Mouse (Mus musculus): Measurements from ENCODE around the gene Vinac1. TPM values are rescaled to one million over a fixed set of nuclear protein-coding genes. Genes with fewer than 3 reads are reported as not detected.
"Not testable (repeated sequence)": the region's sequence is repeated elsewhere in the genome, so short reads cannot be mapped to it uniquely, and the experiment has no call there.

The Vinac1 gene
- total RNA-seq, 2 experiments from 2014 or later: 0.14 to 0.27 TPM

DNA sequence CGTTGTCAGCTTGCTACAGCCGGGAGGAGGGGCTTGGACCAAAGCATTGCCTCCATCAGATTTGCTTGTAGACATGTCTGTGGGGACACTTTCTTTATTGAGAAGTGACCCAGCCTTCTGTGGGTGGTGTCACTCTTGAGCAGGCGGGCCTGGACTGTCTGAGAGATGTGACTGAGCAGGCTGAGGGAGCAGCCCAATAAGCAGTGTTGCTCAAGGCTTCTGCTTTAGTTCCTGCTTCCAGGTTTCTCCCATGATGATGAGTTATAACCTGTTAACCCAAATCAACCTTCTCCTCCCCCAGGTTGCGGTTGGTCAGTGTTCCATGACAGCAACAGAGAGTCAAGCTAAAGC is 1.2 kb downstream of the Vinac1 start:
- DNase-seq (ENCODE audit: low spot score in 2 of 2): no peak

DNA sequence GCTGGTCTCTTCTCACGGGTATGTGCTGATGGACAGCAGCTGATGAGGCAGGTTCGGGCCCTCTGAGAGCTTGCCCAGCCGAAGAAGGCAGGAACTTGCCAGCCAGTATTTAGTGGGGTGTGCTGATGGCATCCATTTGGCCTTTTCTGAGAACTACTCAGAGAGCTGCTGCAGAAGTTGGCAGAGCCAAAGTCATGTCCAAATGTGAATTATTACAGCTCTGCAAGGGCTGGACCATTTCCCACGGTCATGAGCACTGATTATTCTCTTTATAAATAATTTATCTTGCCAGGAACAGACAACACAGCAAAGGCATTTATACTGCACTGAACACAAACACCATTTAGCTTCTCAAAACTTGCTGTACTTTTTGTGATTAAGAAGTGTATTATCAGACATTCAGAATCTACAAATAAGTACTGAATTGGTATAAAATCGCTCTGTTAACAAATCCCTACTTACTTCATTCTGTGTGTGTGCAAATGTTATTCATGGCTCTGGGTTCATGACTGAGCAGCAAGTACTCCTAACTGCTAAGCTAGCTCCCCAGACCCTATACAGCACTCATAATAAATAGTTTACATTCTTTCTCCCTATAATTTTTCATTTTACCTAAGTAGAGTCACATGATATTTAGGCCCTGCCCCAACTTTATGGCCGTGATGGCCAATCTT is 1.7 kb downstream of the Vinac1 start:
- intact Hi-C loops (cut with DNase I): no loop called here
- no peak for DNase-seq (ENCODE audit: low spot score in 2 of 2)

More for the DNA sequence above, 1.2 kb downstream of the Vinac1 start:
- intact Hi-C loops (cut with DNase I): no loop called here

DNA sequence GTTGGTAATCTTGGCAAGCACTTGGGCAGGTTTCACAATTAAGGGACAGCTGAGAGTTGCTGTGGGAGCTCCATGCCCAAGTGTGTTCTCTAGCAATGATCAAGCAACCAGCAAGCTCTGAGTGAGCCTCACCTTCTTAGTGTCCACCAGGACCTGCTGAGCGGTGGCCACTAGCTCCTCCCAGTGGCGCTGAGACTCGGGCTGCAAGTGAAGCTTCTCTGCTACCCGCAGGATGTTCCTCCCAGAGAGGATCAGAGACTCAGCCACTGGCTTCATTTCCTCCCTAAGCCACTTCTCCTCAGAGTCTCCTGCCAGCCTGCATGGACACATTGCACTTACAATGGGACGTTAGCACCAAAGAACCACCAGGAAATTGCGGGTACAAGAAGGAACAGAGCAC is 7.4 kb downstream of the Vinac1 start:
- intact Hi-C loops (cut with DNase I): no loop called here
- DNase-seq (ENCODE audit: low spot score in 2 of 2): no peak

DNA sequence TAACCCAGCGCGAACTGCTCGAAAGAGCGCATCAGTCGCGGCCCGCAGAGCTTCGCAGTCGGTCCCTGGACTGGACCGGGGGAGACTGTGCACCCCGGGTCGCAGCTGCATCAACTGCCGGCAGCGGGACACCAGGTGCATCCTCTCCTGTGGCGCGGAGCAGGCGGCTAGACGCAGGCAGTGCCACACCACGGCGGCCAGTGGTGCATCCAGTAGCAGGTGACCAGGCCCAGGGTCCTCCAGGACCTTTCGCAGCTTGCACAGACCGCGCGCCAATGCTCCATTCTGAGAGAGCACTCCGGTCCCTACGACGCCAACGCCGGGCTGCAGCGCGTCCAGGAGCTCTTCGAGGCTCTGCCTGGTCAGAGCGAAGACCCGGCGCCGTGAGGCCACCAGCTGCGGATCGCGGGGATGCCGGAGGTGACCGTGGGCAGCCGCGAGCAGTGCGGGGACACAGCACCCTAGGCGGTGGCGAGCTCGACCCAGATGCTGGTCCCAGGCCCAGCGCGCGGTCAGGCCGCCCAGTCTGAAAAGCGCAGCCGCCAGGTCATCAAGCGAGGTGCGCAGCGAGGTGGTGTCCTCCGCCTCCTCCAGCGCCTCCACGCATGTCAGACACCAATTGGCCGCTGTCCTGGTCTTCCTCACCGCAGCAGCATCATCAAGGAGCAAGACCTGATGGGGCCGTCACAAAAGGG is 8.9 kb downstream of the Vinac1 start:
- peak in 1 of 2 experiments; percentile 13 for DNase-seq (ENCODE audit: low spot score in 2 of 2)
- intact Hi-C loops (cut with DNase I): no loop called here

DNA sequence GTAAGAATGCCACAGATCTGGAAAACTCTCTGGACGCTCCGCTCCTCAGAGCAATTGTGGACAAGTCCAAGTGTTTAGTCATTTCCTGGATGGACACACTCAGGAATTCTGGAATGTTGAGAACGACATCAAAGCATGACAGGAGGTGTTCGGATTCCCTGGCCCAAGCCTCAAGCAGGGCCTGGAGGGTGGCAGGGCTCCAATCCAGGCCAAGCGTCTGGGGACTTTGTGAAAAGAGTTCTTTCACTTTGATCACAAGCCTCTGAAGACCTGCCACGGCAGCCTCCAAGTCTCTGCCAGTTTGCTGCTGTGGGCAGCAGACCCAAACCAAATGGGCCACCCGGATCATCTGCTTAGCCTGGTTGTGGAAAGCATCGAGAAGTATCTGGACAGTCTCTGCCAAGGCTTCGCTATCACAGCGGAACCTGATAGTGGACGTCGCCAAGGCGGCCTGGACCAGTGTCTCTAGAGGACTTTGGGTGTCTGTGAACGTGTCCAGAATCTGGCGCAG is 9.5 kb downstream of the Vinac1 start:
- intact Hi-C loops (cut with DNase I): no loop called here
- no peak for DNase-seq (ENCODE audit: low spot score in 2 of 2)

DNA sequence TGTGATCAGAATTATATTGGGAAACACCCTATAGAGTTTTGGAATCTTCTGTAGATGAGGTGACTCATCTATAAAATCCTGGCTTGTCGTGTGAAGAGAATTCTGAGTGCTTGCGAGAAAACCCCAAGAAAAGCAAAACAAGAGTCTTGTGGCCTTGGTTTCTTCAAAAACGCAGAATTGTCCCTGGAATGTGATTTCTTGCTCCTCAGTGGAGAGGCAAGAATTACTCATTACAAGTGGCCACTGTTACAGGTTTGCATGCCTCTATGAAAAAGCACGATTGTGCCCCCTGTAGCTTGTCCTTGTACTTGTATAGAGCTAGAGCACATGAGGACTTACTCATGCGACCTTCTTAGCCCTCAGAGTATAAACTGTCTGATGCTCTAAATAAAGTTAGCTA is 12.6 kb downstream of the Vinac1 start:
- intact Hi-C loops (cut with DNase I): no loop called here
- peak in 1 of 2 experiments; percentile 30 for DNase-seq (ENCODE audit: low spot score in 2 of 2)

DNA sequence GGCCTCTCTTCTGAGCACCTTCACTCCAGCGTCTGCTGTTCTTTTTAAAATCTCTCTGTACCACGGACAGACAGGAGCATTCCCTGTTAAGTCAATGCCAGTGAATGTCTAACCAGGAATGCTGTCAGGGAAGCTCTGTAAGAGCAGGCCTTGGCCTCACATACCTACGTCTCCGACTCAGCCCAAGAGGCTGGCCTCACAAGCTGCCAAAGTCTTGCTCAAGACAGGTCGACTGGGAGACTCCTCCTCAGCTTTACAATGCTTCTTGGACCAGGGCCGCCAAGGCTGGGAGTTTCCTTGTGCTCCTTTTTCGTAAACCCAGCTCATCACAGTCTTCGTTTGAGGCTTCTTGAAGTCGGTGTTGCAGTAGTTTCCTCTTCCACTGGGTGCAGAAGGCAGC is 23.2 kb downstream of the Vinac1 start:
- intact Hi-C loops (cut with DNase I): no loop called here
- no peak for DNase-seq (ENCODE audit: low spot score in 2 of 2)

DNA sequence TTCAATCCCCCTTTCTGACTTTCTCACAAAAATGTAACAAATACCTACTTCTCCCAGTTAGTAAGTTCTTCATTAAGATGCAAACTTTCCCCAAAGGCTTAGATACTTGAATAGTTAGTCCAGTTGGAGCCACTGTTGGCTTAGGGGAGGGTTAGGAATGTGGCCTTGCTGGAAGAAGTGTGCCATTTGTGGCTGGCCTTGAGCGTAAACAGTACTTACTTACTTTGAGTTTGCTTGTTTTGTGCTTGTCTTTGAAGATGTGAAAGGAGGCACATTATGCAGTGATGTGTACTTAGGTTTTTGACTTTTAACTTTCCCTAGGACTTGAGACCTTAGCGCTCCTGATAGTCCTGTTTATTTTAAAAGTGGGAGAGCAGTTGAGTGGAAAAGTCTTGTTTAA is 27.9 kb downstream of the Vinac1 start:
- DNase-seq (ENCODE audit: low spot score in 2 of 2): no peak
- intact Hi-C loops (cut with DNase I): no loop called here

DNA sequence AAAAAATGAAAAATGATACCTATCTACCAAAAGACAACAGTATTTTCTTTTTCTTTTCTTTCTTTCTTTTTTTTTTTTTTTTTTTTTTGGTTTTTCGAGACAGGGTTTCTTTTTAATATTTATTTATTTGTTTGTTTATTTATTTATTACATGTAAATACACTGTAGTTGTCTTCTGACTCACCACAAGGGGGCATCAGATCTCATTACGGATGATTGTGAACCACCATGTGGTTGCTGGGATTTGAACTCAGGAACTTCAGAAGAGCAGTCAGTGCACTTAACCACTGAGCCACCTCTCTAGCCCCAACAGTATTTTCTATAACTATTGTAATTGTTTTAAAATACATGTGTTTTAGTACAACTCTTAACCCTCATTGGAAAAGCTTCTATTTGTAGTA is 39.1 kb downstream of the Vinac1 start:
- intact Hi-C loops (cut with DNase I); DNase-seq (ENCODE audit: low spot score in 2 of 2): not testable (repeated sequence)

DNA sequence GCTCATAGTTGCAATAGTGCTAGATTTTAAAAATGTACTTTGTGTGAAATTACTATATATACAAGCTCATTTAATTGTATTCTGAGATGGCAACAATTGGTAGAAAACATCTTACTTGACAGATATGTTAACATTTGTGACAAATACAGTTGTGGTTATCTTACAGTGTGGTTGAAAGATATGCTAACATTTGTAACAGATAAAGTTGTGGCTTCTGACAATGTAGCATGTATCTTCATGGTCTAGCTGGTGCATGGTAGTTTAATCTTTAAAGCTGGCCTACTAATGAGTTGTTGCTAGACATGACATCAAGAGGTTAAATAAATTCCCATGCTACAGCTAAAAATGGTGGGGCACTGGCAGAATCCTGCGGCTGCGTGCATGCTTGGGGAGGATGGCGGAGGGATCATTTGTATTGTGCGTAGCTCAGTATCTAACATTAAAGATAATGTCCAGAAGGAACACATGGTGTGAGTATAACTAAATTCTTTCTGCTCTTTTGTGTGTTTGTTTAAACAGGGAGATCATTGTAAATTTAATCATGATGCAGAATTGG is 41.7 kb downstream of the Vinac1 start:
- DNase-seq (ENCODE audit: low spot score in 2 of 2): no peak
- intact Hi-C loops (cut with DNase I): no loop called here

DNA sequence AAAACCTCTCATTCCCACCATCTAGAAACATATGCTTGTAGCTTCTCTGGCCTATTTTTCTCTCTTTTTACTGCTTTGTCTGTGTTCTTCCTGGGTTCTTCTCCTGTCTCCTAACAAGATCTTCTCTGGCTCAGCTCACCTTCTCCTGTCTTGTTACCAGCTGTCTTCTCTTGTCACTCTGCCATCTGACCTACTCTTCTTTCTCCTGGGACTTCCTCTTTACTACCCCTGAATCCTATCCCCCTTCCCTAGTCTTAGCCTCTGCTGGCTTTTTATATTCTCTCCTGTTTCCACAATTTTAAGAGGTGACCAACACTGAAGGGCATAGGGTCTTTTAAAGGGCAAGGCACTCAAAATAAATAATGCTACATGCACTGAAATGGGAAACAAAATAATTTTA is 43.1 kb downstream of the Vinac1 start:
- intact Hi-C loops (cut with DNase I): no loop called here
- no peak for DNase-seq (ENCODE audit: low spot score in 2 of 2)

DNA sequence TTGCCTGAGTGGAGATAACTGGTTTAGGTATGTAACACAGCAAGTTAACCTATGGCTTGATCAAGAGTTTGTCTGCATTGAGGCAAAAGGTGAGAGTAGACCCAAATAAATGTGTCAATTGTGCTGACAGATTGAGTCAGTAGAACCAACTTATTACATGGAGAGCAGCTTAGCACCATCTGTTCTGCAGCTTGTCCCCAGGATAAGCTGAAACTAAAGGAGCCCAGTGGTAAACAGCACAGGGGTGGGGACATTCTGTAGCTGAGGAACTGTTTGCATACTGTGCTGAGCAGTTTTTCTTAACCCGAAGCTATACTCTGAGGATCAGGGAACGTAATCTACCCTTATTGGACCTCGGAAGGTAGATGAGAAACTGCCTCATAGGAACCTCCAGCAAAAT is 63.2 kb downstream of the Vinac1 start:
- DNase-seq (ENCODE audit: low spot score in 2 of 2): peak in 1 of 2 experiments; percentile 34
- intact Hi-C loops (cut with DNase I): no loop called here

DNA sequence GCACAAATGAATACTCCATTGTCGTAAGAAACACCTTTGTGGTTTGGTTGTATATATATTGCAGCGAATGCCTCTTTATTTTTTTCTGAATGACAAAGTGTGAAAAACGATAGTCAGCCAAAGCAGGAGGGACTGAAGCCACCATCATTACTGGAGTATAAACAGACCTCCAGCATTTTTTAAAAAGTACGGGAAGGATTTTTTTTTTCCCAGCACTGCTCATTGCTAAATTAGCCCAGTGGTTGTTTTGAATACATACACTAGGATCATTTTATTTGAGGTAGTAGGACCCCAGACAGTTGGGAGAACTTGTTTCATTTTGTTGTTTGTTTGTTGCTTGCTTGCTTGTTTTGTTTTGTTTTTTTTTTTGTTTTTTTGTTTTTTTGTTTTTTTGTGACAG is 72.4 kb downstream of the Vinac1 start:
- intact Hi-C loops (cut with DNase I): no loop called here
- DNase-seq (ENCODE audit: low spot score in 2 of 2): no peak

Other genes with a start within 250 kb of the Vinac1 start
- gene Tmem87b, start 230.1 kb downstream of the Vinac1 start, total RNA-seq (2021): 10 to 100 TPM; 34.9 to 35.7 TPM
- gene Fbln7, start 185.2 kb downstream of the Vinac1 start, total RNA-seq (2021): 1 to 10 TPM; 2.2 to 2.9 TPM
- 1 to 10 TPM; 5.9 to 8.0 TPM for gene Zc3h8, start 104.1 kb downstream of the Vinac1 start, total RNA-seq (2021)
- 10 to 100 TPM; 15.0 to 16.0 TPM for gene Zc3h6, start 80.8 kb downstream of the Vinac1 start, total RNA-seq (2021)
- 1 to 10 TPM; 4.7 to 5.3 TPM for gene Gm10762, start 80.4 kb downstream of the Vinac1 start, total RNA-seq (2021)
- gene Ttl, start 17.8 kb upstream of the Vinac1 start, total RNA-seq (2021): 10 to 100 TPM; 65.7 to 74.0 TPM
- gene Polr1b, start 52.8 kb upstream of the Vinac1 start, total RNA-seq (2021): 10 to 100 TPM; 17.8 to 22.1 TPM
- gene Chchd5, start 81.5 kb upstream of the Vinac1 start, total RNA-seq (2021): 10 to 100 TPM; 10.9 to 11.3 TPM
- gene Slc20a1, start 150.6 kb upstream of the Vinac1 start, total RNA-seq (2021): 100 to 1,000 TPM; 138 to 140 TPM
- under 1 TPM; 0.21 to 0.53 TPM for gene Ckap2l, start 249.0 kb upstream of the Vinac1 start, total RNA-seq (2021)